ENCODE assay signal across 8 mouse cellular contexts in genomic region chr2:77945596-77946485, GRCm38 (mm10). TPM values are rescaled to one million over a fixed set of nuclear protein-coding genes. Genes with fewer than 3 reads are reported as not detected.
DNase-seq lines count a peak whose midpoint lies in the region; ATAC-seq lines count a peak whose summit lies in the region.

Gene Cwc22, minus strand, starts transcription at chr2:77946375.

- no peaks in the 10 kb centered on the region for H3K27me3 ChIP-seq in intestine, embryonic 14.5 days (replicated peaks; ENCODE audit: control insufficient read depth, insufficient read depth, low read length)

- peak; percentile 84 to 86 for DNase-seq in adrenal gland, adult 18-20 months (ENCODE audit: low spot score in 2 of 2)
- DNase-seq in embryo, embryonic 11 days: peak; percentile 94
- DNase-seq in gastrocnemius, postnatal 25 days: peak; percentile 75
- DNase-seq in intestine, embryonic 14.5 days (ENCODE audit: low spot score): peak; percentile 93
- peak; percentile 95 for DNase-seq in left cerebral cortex, postnatal 14 days (ENCODE audit: low spot score in 2 of 2)
- peak; percentile 100 for DNase-seq in mesoderm, embryonic 11.5 days (ENCODE audit: low read depth, low spot score)
- peak; percentile 83 to 91 for DNase-seq in right cerebral cortex, postnatal 36 days (ENCODE audit: low spot score in 2 of 2)
- peak; percentile 86 for DNase-seq in yolk sac, embryonic 10.5 days (ENCODE audit: low spot score)

- WGBS in intestine, embryonic 14.5 days: under 1% methylated on average over 55 of the region's 55 CpGs

- H3K9me3 ChIP-seq in intestine, embryonic 14.5 days (ENCODE audit: control insufficient read depth, low read length): no peaks in the 10 kb centered on the region

- ATAC-seq in intestine, embryonic 14.5 days (replicated peaks; ENCODE audit: low FRiP score, low TSS enrichment, low read depth): peak; percentile 90

- H3K4me1 ChIP-seq in intestine, embryonic 14.5 days (replicated peaks; ENCODE audit: control insufficient read depth, insufficient read depth, low read length): peaks cover 5% of the 10 kb centered on the region

- peak within 1 kb of the TSS; percentile 59 for H3K27ac ChIP-seq in intestine, embryonic 14.5 days (ENCODE audit: low read depth)

- peak within 1 kb of the TSS; percentile 95 for H3K9ac ChIP-seq in intestine, embryonic 14.5 days (ENCODE audit: low read length)

- no peaks in the 10 kb centered on the region for H3K36me3 ChIP-seq in intestine, embryonic 14.5 days (ENCODE audit: control insufficient read depth, insufficient read depth, low read length)

- H3K4me2 ChIP-seq in intestine, embryonic 14.5 days (ENCODE audit: low read length): peak within 1 kb of the TSS; percentile 90

- peak within 1 kb of the TSS; percentile 90 for H3K4me3 ChIP-seq in intestine, embryonic 14.5 days (ENCODE audit: low read depth, low read length)

- intact Hi-C loops in left cerebral cortex, postnatal 14 days (cut with DNase I): no loop called here

RNA-seq across cellular contexts. Expression of gene Cwc22, which starts in this region (rescaled TPM):
- total RNA-seq in adrenal gland, adult 18-20 months (2021): 10 to 100 TPM; 24.4 to 26.6 TPM
- total RNA-seq in gastrocnemius, postnatal 25 days (2021): 10 to 100 TPM; 11.1 to 11.6 TPM
- 33.2 and 35.1 TPM in 2 replicates for polyA plus RNA-seq in intestine, embryonic 14.5 days (2014; fragmentation: Nextera tagmentation; extraction: Ambion mirVana)
- total RNA-seq in left cerebral cortex, postnatal 14 days (2021): 10 to 100 TPM; 20.5 to 21.5 TPM

Comparison
In these comparisons a context has a peak if more than half of its experiments do, and no peak if none do; other contexts are left out.
1. Peak in every context shown above with its lines: DNase-seq, ATAC-seq, H3K4me3 ChIP-seq and H3K27ac ChIP-seq.